Mouse (Mus musculus) frontal cortex, adult (tissue): ENCODE data around the gene Abcb10.
A peak's percentile ranks its signal among the peaks of the same experiment; 100 is the strongest.
"Not testable (repeated sequence)": the region's sequence is repeated elsewhere in the genome, so short reads cannot be mapped to it uniquely, and the experiment has no call there.

Experiments used
- ATAC-seq: cut with Nextera tagmentation; 2 replicates; pipeline ENCODE4 v1.9.2; 2017; ENCODE audit warnings: mild to moderate bottlenecking, moderate library complexity, mixed read lengths; ENCODE audit not compliant: low TSS enrichment

The Abcb10 gene

GRCm38 (mm10) chr8:123982826-123983400, at the start of gene Abcb10:
Abcb10 (minus strand) TSS chr8:123983122.
- peak; percentile 82 for ATAC-seq

GRCm38 (mm10) chr8:124027831-124028230, 44.9 kb upstream of the Abcb10 start:
- no peak for ATAC-seq

- ATAC-seq: not testable (repeated sequence)
Observed at GRCm38 (mm10) chr8:124026265-124026664, 43.3 kb upstream of the Abcb10 start.

- peak; percentile 97 for ATAC-seq
Observed at GRCm38 (mm10) chr8:124021237-124022227, 38.6 kb upstream of the Abcb10 start, which contains the start of the genes Taf5l and Urb2. Taf5l (minus strand) TSS chr8:124021397. Urb2 (plus strand) TSS chr8:124021508.

- ATAC-seq: peak; percentile 39; the same call in 1 of the 2 replicates
Observed at GRCm38 (mm10) chr8:124020439-124021236, 37.7 kb upstream of the Abcb10 start.

- no peak for ATAC-seq
Observed at GRCm38 (mm10) chr8:124019782-124020181, 36.9 kb upstream of the Abcb10 start.

- ATAC-seq: no peak
Observed at GRCm38 (mm10) chr8:124014751-124015150, 31.8 kb upstream of the Abcb10 start.

- not testable (repeated sequence) for ATAC-seq
Observed at GRCm38 (mm10) chr8:124014299-124014698, 31.4 kb upstream of the Abcb10 start.

GRCm38 (mm10) chr8:124011989-124012586, 29.2 kb upstream of the Abcb10 start:
- no peak for ATAC-seq

- no peak for ATAC-seq
Observed at GRCm38 (mm10) chr8:124011580-124011979, 28.7 kb upstream of the Abcb10 start.

GRCm38 (mm10) chr8:124007829-124008228, 24.9 kb upstream of the Abcb10 start:
- no peak for ATAC-seq

GRCm38 (mm10) chr8:124002546-124003108, 19.7 kb upstream of the Abcb10 start:
- no peak for ATAC-seq

- no peak for ATAC-seq
Observed at GRCm38 (mm10) chr8:123999568-123999967, 16.6 kb upstream of the Abcb10 start.

- ATAC-seq: no peak
Observed at GRCm38 (mm10) chr8:123993997-123994396, 11.1 kb upstream of the Abcb10 start.

GRCm38 (mm10) chr8:123993597-123993996, 10.7 kb upstream of the Abcb10 start:
- ATAC-seq: no peak

GRCm38 (mm10) chr8:123992587-123992986, 9.7 kb upstream of the Abcb10 start:
- ATAC-seq: no peak

GRCm38 (mm10) chr8:123990277-123991049, 7.5 kb upstream of the Abcb10 start:
- no peak for ATAC-seq

- ATAC-seq: no peak
Observed at GRCm38 (mm10) chr8:123989128-123989527, 6.2 kb upstream of the Abcb10 start.

GRCm38 (mm10) chr8:123988605-123989038, 5.7 kb upstream of the Abcb10 start:
- no peak for ATAC-seq

GRCm38 (mm10) chr8:123982291-123982793, 580 bp downstream of the Abcb10 start:
- ATAC-seq: peak; percentile 56
